Mouse (Mus musculus) CH12.LX (cell line): ENCODE results near the gene Zfp62. TPM values are rescaled to one million over a fixed set of nuclear protein-coding genes. Genes with fewer than 3 reads are reported as not detected.

ENCODE experiments used
- DNase-seq: peaks from one replicate; pipeline ENCODE4 v3.0.0-alpha.2; 2013; ENCODE audit errors: extremely low read depth
- H3K27ac ChIP-seq: 2 replicates; pipeline ENCODE4 v1.5.1; 2012; ENCODE audit warnings: low read depth, mild to moderate bottlenecking, control low read depth, moderate library complexity; ENCODE audit not compliant: insufficient read depth
- H3K27me3 ChIP-seq: replicated peaks from 2 replicates; pipeline ENCODE3; 2012; ENCODE audit warnings: inconsistent platforms
- H3K36me3 ChIP-seq, 2 experiments: replicated peaks in 1 of 2; 2 replicates each; pipeline versions ENCODE3 to v1.6.1; 2012; ENCODE audit warnings: inconsistent platforms in 1 of 2, low read length in 1 of 2, mild to moderate bottlenecking in 1 of 2, mixed read lengths in 1 of 2, moderate library complexity in 1 of 2; ENCODE audit not compliant: control insufficient read depth in 1 of 2, insufficient read depth in 1 of 2
- H3K4me1 ChIP-seq, 2 experiments: 2 replicates each; pipeline ENCODE4 v1.6.1; 2012; ENCODE audit warnings: inconsistent platforms in 1 of 2, moderate library complexity in 1 of 2; ENCODE audit not compliant: insufficient read depth in 2 of 2, control insufficient read depth in 1 of 2
- H3K4me2 ChIP-seq: 2 replicates; pipeline ENCODE4 v1.6.1; 2012; ENCODE audit warnings: low read depth, mild to moderate bottlenecking, control low read depth; ENCODE audit not compliant: poor library complexity, insufficient read depth, severe bottlenecking
- H3K4me3 ChIP-seq, 3 experiments: fragments of 150-350 bp in 1 of 3; sonication (generic) in 1 of 3; replicated peaks in 1 of 3; 2 replicates each; pipeline versions ENCODE3 to v1.5.1; 2011 to 2012; ENCODE audit warnings: low read depth in 2 of 3, low read length in 2 of 3, mild to moderate bottlenecking in 2 of 3, moderate library complexity in 2 of 3, control low read depth in 1 of 3, improper control_type of control experiment in 1 of 3, inconsistent platforms in 1 of 3, mixed read lengths in 1 of 3; ENCODE audit not compliant: poor library complexity in 1 of 3
- H3K79me2 ChIP-seq: replicated peaks from 2 replicates; pipeline ENCODE4 v1.6.1; 2012; ENCODE audit warnings: mild to moderate bottlenecking, moderate library complexity; ENCODE audit not compliant: control insufficient read depth, poor library complexity, insufficient read depth, severe bottlenecking; ENCODE audit errors: extremely low read depth
- H3K9ac ChIP-seq: 2 replicates; pipeline ENCODE4 v1.6.1; 2012; ENCODE audit warnings: low read depth, mild to moderate bottlenecking, control low read depth, moderate library complexity; ENCODE audit not compliant: insufficient read depth
- H3K9me3 ChIP-seq: replicated peaks from 2 replicates; pipeline ENCODE3; 2012; ENCODE audit warnings: low read length, inconsistent platforms, mixed read lengths
- BHLHE40 ChIP-seq: IDR thresholded peaks from 2 replicates; pipeline ENCODE4 v1.6.1; 2011; ENCODE audit warnings: mild to moderate bottlenecking, low read depth, low read length, improper control_type of control experiment
- CHD2 ChIP-seq: IDR thresholded peaks from 2 replicates; pipeline ENCODE4 v1.6.1; 2011; ENCODE audit warnings: low read length, improper control_type of control experiment
- CTCF ChIP-seq, 2 experiments: IDR thresholded peaks in 1 of 2; conservative IDR thresholded peaks in 1 of 2; 2 replicates each; pipeline ENCODE4 v1.5.1; 2011 to 2012; ENCODE audit warnings: low read depth in 2 of 2, low read length in 2 of 2, improper control_type of control experiment in 1 of 2, inconsistent platforms in 1 of 2, mild to moderate bottlenecking in 1 of 2, moderate library complexity in 1 of 2
- E2F4 ChIP-seq: IDR thresholded peaks from 2 replicates; pipeline ENCODE4 v1.6.1; 2011; ENCODE audit warnings: low read depth, low read length, improper control_type of control experiment; ENCODE audit not compliant: insufficient replicate concordance
- ELF1 ChIP-seq: IDR thresholded peaks from 2 replicates; pipeline ENCODE4 v1.6.1; 2014; ENCODE audit warnings: low read depth, mild to moderate bottlenecking, inconsistent platforms, low read length, improper control_type of control experiment
- EP300 ChIP-seq: IDR thresholded peaks from 2 replicates; pipeline ENCODE4 v1.6.1; 2011; ENCODE audit warnings: low read length, improper control_type of control experiment
- HCFC1 ChIP-seq: IDR thresholded peaks from 2 replicates; pipeline ENCODE4 v1.6.1; 2012; ENCODE audit warnings: low read depth, mild to moderate bottlenecking, inconsistent platforms, low read length, improper control_type of control experiment
- IRF4 ChIP-seq: IDR thresholded peaks from 2 replicates; pipeline ENCODE4 v1.6.1; 2014; ENCODE audit warnings: low read depth, mild to moderate bottlenecking, inconsistent platforms, low read length, improper control_type of control experiment
- MAZ ChIP-seq: IDR thresholded peaks from 2 replicates; pipeline ENCODE4 v1.6.1; 2012; ENCODE audit warnings: low read depth, mild to moderate bottlenecking, inconsistent platforms, low read length, improper control_type of control experiment, moderate library complexity
- MEF2A ChIP-seq: IDR thresholded peaks from 2 replicates; pipeline ENCODE4 v1.6.1; 2014; ENCODE audit warnings: low read depth, mild to moderate bottlenecking, inconsistent platforms, low read length, improper control_type of control experiment, borderline replicate concordance
- NELFE ChIP-seq: IDR thresholded peaks from 2 replicates; pipeline ENCODE4 v1.6.1; 2011; ENCODE audit warnings: low read depth, low read length, improper control_type of control experiment
- NRF1 ChIP-seq: IDR thresholded peaks from 2 replicates; pipeline ENCODE4 v1.6.1; 2014; ENCODE audit warnings: low read depth, mild to moderate bottlenecking, inconsistent platforms, low read length, improper control_type of control experiment, moderate library complexity
- POLR2AphosphoS2 ChIP-seq: IDR thresholded peaks from 2 replicates; pipeline ENCODE4 v1.6.1; 2011; ENCODE audit warnings: low read depth, low read length, improper control_type of control experiment
- RCOR1 ChIP-seq: conservative IDR thresholded peaks from 2 replicates; pipeline ENCODE4 v1.6.1; 2012; ENCODE audit warnings: low read depth, mild to moderate bottlenecking, inconsistent platforms, low read length, improper control_type of control experiment
- TCF12 ChIP-seq: IDR thresholded peaks from 2 replicates; pipeline ENCODE4 v1.6.1; 2014; ENCODE audit warnings: low read depth, mild to moderate bottlenecking, inconsistent platforms, low read length, improper control_type of control experiment
- UBTF ChIP-seq: IDR thresholded peaks from 2 replicates; pipeline ENCODE4 v1.6.1; 2012; ENCODE audit warnings: low read depth, mild to moderate bottlenecking, inconsistent platforms, low read length, improper control_type of control experiment, moderate library complexity
- ZKSCAN1 ChIP-seq: IDR thresholded peaks from 2 replicates; pipeline ENCODE4 v1.6.1; 2012; ENCODE audit warnings: low read depth, inconsistent platforms, low read length, improper control_type of control experiment, borderline replicate concordance
- ZMIZ1 ChIP-seq: IDR thresholded peaks from 2 replicates; pipeline ENCODE4 v1.6.1; 2012; ENCODE audit warnings: low read depth, mild to moderate bottlenecking, inconsistent platforms, low read length, improper control_type of control experiment
- ZNF384 ChIP-seq: IDR thresholded peaks from 2 replicates; pipeline ENCODE4 v1.6.1; 2012; ENCODE audit warnings: low read depth, low read length, improper control_type of control experiment, inconsistent platforms
- dilution Hi-C: fragments of 300-500 bp; cut with MboI; formaldehyde crosslinking; loops from 2 replicates; pipeline ENCODE4 v1.14.3; 2020; ENCODE audit warnings: low sequenced_read_pairs; ENCODE audit not compliant: extremely low pct_unique_long_range_greater_than_20kb, extremely low pct_ligation_motif_present
- in situ Hi-C: fragments of 300-500 bp; cut with MboI; formaldehyde crosslinking; loops from 3 replicates; pipeline ENCODE4 v1.14.3; 2019; ENCODE audit warnings: low sequenced_read_pairs, low pct_ligation_motif_present, low pct_unique_long_range_greater_than_20kb, mixed read lengths
- polyA plus RNA-seq: library from polyadenylated mRNA; unstranded; fragments of >175 nt; gene quantifications from 2 replicates; pipeline ENCODE4 v1.2.1, GENCODE M21; 2012; ENCODE audit warnings: low read depth; ENCODE audit not compliant: insufficient read length
- total RNA-seq, 2 experiments: library from RNA; depleted of rRNA; stranded (reverse); fragments of 300-350 nt in 1 of 2; fragments of >200 nt in 1 of 2; gene quantifications; 2 replicates each; pipeline ENCODE4 v1.2.3; 2012 to 2014

Zfp62 gene
- total and polyA plus RNA-seq, 3 experiments, result 22.6 to 38.7 (median 25.3) TPM

DNA sequence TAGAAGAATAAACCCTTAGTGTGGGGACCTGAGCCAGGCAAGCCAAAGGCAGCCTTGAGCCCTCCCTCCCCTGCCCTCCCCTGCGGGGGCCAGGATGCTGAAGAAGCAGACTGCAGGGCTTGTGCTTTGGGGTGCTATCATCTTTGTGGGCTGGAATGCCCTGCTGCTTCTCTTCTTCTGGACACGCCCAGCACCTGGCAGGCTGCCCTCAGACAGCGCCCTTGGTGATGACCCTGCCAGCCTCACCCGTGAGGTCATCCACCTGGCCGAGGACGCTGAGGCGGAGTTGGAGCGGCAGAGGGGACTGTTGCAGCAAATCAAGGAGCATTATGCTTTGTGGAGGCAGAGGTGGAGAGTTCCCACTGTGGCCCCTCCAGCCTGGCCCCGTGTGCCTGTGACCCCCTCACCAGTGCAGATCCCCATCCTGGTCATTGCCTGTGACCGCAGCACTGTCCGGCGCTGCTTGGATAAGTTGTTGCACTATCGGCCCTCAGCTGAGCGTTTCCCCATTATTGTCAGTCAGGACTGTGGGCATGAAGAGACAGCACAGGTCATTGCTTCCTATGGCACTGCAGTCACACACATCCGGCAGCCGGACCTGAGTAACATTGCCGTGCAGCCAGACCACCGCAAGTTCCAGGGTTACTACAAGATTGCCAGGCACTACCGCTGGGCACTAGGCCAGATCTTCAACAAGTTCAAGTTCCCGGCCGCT, 57.7 kb downstream of the Zfp62 start:
- Histone ChIP-seq H3K4me3 (no peak overlapping the region), H3K27ac (no peak overlapping the region), H3K9me3 (no peaks in the 10 kb centered on the region), H3K4me1 (peaks cover 3 to 18% of the 10 kb centered on the region in 2 experiments), H3K4me2 (no peak overlapping the region), H3K79me2 (peaks cover 17% of the 10 kb centered on the region), H3K27me3 (no peaks in the 10 kb centered on the region), H3K9ac (no peak overlapping the region), H3K36me3 (peaks cover 55 to 87% of the 10 kb centered on the region in 2 experiments)
- dilution Hi-C loops, result no loop called here
- peak; percentile 3; the same call in 1 of the 2 replicates for TF ChIP-seq POLR2AphosphoS2
- TF ChIP-seq MEF2A, result no peak
- no peak for DNase-seq
- in situ Hi-C loops, result loop anchor here (5.0 to 25.0 kb wide), 3 partner anchors 63 to 476 kb away; partner anchors contain the start of gene Olfr1396

DNA sequence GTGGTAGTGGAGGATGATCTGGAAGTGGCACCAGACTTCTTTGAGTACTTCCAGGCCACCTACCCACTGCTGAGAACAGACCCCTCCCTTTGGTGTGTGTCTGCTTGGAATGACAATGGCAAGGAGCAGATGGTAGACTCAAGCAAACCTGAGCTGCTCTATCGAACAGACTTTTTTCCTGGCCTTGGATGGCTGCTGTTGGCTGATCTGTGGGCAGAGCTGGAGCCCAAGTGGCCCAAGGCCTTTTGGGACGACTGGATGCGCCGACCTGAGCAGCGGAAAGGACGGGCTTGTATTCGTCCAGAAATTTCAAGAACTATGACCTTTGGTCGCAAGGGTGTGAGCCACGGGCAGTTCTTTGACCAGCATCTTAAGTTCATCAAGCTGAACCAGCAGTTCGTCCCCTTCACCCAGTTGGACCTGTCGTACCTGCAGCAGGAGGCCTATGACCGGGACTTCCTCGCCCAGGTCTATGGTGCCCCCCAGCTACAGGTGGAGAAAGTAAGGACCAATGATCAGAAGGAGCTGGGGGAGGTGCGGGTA, 58.3 kb downstream of the Zfp62 start:
- Histone ChIP-seq H3K4me3 (no peak overlapping the region), H3K4me1 (peaks cover 0 to 13% of the 10 kb centered on the region in 2 experiments; a peak in 2 of 4 replicates)
- TF ChIP-seq TCF12 (no peak), HCFC1 (no peak), ZNF384 (no peak), POLR2AphosphoS2 (no peak), RCOR1 (no peak), ZMIZ1 (no peak), IRF4 (no peak), CTCF (conservative IDR thresholded peaks at IDR 0.05 in 1 of 2, IDR thresholded peaks at IDR 0.05 in 1 of 2; ENCODE audit: low read depth in 2 of 2, low read length in 2 of 2) (no peak), CHD2 (no peak), ELF1 (no peak), NELFE (no peak), ZKSCAN1 (no peak), MAZ (no peak), BHLHE40 (no peak), UBTF (no peak), NRF1 (no peak), E2F4 (no peak), EP300 (no peak)
- TF ChIP-seq, all 38 proteins: peak for 0
- Histone ChIP-seq H3K79me2 (peaks cover 16% of the 10 kb centered on the region), H3K4me2 (no peak overlapping the region), H3K9ac (no peak overlapping the region), H3K27me3 (no peaks in the 10 kb centered on the region), H3K36me3 (peaks cover 56 to 88% of the 10 kb centered on the region in 2 experiments), H3K9me3 (no peaks in the 10 kb centered on the region), H3K27ac (no peak overlapping the region)
- dilution Hi-C loops, result no loop called here
- no peak for DNase-seq
- in situ Hi-C loops, result loop anchor here (5.0 to 25.0 kb wide), 3 partner anchors 64 to 477 kb away; partner anchors contain the start of gene Olfr1396
